Mouse (Mus musculus) liver, embryonic 15.5 days (tissue): ENCODE measurements at regions not wholly inside any gene's neighbourhood (a gene's known extent, or its start where the extent isn't known, plus 50 kb on each side); places are given as distances from the start of the nearest gene placed in this dataset.

Source experiments
- ATAC-seq: fragments of 200-750 bp; cut with Nextera tagmentation; 2 replicates; pipeline ENCODE4 v1.8.0; 2017; ENCODE audit warnings: moderate number of reproducible peaks, mild to moderate bottlenecking, moderate library complexity; ENCODE audit not compliant: insufficient read depth
- H3K27ac ChIP-seq: fragments of 300-500 bp; sonication (generic); replicated peaks from 2 replicates; pipeline ENCODE4 v1.5.1; 2015; ENCODE audit warnings: mild to moderate bottlenecking, inconsistent platforms
- H3K27me3 ChIP-seq: fragments of 300-500 bp; sonication (generic); 2 replicates; pipeline ENCODE4 v1.6.1; 2015; ENCODE audit warnings: mild to moderate bottlenecking, inconsistent platforms
- H3K36me3 ChIP-seq: fragments of 300-500 bp; sonication (generic); replicated peaks from 2 replicates; pipeline ENCODE4 v1.6.1; 2015; ENCODE audit warnings: moderate library complexity, mild to moderate bottlenecking, inconsistent platforms
- H3K4me1 ChIP-seq: fragments of 300-500 bp; sonication (generic); replicated peaks from 2 replicates; pipeline ENCODE4 v1.6.1; 2015; ENCODE audit warnings: inconsistent platforms
- H3K4me2 ChIP-seq: fragments of 300-500 bp; sonication (generic); 2 replicates; pipeline ENCODE4 v1.6.1; 2015; ENCODE audit warnings: moderate library complexity, mild to moderate bottlenecking, inconsistent platforms
- H3K4me3 ChIP-seq: fragments of 300-500 bp; sonication (generic); replicated peaks from 2 replicates; pipeline ENCODE4 v1.5.1; 2015; ENCODE audit warnings: mild to moderate bottlenecking, inconsistent platforms
- H3K9ac ChIP-seq: fragments of 300-500 bp; sonication (generic); 2 replicates; pipeline ENCODE4 v1.6.1; 2015; ENCODE audit warnings: moderate library complexity, mild to moderate bottlenecking, inconsistent platforms
- H3K9me3 ChIP-seq: fragments of 300-500 bp; sonication (generic); replicated peaks from 2 replicates; pipeline ENCODE4 v1.6.1; 2016; ENCODE audit warnings: inconsistent platforms
- WGBS: fragments of 180-500 bp; shearing (Covaris S2); methylation state at CpG from one replicate; pipeline ENCODE4 v1.1.7; 2015; ENCODE audit warnings: mixed read lengths; ENCODE audit not compliant: insufficient replicate concordance; 5-methylcytosine and 5-hydroxymethylcytosine counted together

DNA sequence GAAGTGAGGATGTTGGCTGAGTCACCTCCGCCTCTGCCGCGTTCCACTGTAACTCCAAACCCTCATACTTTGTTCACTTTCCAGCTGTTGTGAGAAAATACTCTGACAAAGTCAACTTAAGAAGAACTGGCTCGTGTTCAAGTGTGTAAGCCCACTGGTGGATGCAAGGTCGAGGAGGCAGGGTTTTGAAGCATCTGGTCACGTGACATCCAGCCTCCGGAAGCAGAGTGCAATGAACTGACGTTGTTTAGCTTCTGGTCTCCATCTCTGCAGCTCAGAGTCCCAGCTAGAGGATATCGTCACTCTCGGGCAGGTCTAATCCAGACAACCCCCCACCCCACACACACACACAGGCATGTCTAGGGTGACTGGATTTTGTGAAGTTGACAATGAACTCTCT, 140.1 kb downstream of the Kcnk1 start:
- Histone ChIP-seq H3K4me2 (no peak overlapping the region), H3K9me3 (no peaks in the 10 kb centered on the region), H3K4me3 (no peak overlapping the region), H3K4me1 (no peaks in the 10 kb centered on the region), H3K27ac (no peak overlapping the region), H3K9ac (no peak overlapping the region), H3K36me3 (no peaks in the 10 kb centered on the region), H3K27me3 (peaks cover 27% of the 10 kb centered on the region)
- ATAC-seq: no peak
- 59% methylated on average over 10 of the region's 10 CpGs for WGBS

DNA sequence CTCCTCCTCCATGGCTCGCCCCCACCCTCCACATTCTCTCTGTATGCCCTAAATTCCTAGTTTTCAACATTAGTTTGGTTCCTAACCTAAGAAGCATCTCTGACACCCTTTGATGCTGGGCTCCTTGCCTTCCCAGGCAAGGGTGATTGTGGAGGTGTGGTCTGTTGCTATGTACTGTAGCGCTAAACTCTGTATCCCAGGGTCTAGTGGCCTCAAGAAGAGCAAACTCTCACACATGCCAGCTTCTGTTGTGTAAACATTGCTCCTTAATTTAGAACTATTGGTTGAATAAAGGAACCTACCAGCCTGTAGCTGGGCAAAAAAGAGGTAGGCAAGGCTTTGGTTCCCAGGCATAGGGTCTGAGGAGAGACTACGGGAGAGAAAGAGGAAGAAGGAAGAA, 140.6 kb downstream of the Kcnk1 start:
- Histone ChIP-seq H3K9ac (no peak overlapping the region), H3K9me3 (no peaks in the 10 kb centered on the region), H3K4me3 (no peak overlapping the region), H3K27ac (no peak overlapping the region), H3K27me3 (peaks cover 29% of the 10 kb centered on the region), H3K4me2 (no peak overlapping the region), H3K4me1 (no peaks in the 10 kb centered on the region), H3K36me3 (no peaks in the 10 kb centered on the region)
- ATAC-seq: no peak
- WGBS: 50% methylated on average over 3 of the region's 3 CpGs

DNA sequence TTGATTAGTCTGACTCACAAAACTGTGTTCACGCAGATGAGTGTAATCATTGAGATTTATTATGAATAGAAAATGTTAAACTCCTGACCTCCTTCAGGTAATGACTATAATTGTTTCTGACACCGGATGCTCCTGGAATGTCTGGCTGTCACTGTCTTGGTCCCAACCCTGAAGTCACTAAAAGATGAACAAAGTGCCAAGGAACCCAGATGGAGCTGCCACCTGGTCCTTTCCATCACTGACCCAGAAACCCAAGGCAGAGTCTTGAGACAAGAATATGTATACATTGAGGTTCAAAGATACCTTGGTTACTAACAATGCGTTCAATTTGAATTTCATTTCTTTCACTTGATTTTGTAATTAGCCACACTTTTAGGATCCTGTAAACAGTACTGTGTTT, 142.0 kb downstream of the Kcnk1 start:
- Histone ChIP-seq H3K9me3 (no peaks in the 10 kb centered on the region), H3K27ac (no peak overlapping the region), H3K36me3 (no peaks in the 10 kb centered on the region), H3K9ac (no peak overlapping the region), H3K4me2 (no peak overlapping the region), H3K4me1 (no peaks in the 10 kb centered on the region), H3K27me3 (peaks cover 29% of the 10 kb centered on the region), H3K4me3 (no peak overlapping the region)
- WGBS: 70% methylated on average over 3 of the region's 3 CpGs
- no peak for ATAC-seq

DNA sequence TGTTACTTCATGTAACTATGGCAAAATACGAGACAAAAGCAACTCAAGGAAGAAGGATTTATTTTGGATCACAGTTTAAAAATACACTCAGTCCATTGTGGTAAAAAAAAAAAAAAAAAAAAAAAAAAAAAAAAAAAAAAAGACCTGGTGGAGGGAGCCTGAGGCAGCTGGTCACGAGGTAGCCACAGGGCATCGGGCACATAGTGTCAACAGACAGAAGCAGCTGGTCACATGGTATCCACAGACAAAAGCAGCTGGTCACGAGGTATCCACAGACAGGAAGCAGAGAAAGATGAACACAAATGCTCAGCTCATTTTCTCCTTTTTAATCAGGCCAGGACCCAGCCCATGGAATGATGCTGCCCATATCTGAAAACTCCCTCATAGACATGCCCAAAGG, 142.5 kb downstream of the Kcnk1 start:
- Histone ChIP-seq H3K9ac (no peak overlapping the region), H3K4me3 (no peak overlapping the region), H3K4me2 (no peak overlapping the region), H3K4me1 (no peaks in the 10 kb centered on the region), H3K9me3 (no peaks in the 10 kb centered on the region), H3K27me3 (peaks cover 29% of the 10 kb centered on the region), H3K27ac (no peak overlapping the region), H3K36me3 (no peaks in the 10 kb centered on the region)
- no peak for ATAC-seq
- WGBS: 45% methylated on average over 4 of the region's 4 CpGs

DNA sequence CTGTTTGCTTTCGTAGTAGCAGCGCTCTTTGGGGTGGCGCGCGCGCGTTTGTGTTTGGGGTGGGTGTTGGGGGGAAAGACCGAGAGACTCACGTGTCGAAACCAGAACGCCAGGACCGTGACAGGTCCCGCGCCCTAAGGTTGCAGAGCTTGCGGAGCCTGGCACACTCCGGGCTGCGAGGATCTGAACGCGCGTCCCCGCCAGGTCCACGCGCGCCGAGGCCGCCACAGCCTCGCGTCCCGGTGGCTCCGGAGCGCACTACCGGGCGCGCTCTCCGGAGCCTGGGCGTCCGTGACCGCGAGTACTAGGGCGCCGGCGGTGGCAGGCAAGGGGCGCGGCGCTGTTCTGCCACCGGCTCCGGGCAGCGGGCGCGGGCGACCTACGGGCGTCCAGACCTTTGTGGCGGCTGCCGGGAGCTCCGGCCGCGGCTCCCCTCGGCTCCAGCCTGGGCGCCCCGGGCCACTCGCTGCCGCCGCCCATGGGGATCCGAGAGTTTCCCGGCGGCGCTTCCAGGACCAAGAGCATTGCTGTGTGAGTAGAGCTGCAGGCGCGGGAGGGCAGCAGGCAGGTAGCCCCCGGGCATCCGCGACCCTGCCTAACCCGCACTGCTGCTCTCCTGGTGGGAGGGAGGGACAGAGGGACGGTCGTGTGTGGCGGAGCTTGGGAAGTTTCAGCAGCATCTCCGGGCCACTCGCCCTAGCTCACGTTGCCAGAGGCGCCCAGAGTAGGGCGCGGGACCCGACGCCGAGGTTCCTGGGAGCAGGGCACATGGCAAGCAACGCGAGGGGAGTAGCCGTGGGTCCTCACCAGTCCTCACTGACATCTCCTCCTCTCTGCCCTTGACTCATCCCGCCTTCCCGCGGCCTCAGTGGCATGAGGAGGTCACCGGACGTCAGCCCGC, 143.9 kb downstream of the Kcnk1 start:
- no peak for ATAC-seq
- Histone ChIP-seq H3K4me3 (peak overlapping the region; percentile 31), H3K4me2 (peak overlapping the region; percentile 54), H3K9me3 (no peaks in the 10 kb centered on the region), H3K36me3 (no peaks in the 10 kb centered on the region), H3K4me1 (no peaks in the 10 kb centered on the region), H3K27ac (no peak overlapping the region), H3K27me3 (peaks cover 29% of the 10 kb centered on the region), H3K9ac (no peak overlapping the region)
- WGBS: 2% methylated on average over 95 of the region's 95 CpGs

DNA sequence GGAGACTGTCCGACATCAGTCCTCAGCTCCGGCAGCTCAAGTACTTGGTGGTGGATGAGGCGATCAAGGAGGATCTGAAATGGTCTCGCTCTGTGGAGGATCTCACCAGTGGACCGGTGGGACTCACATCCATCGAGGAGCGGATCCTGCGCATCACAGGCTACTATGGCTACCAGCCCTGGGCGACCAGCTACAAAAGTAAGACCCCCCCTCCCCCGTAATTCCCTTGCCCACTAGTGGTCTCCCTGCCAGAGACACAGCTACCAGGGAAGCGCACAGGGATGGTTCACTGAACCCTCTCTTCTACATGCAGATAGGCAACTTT, 144.5 kb downstream of the Kcnk1 start:
- Histone ChIP-seq H3K27me3 (peaks cover 29% of the 10 kb centered on the region), H3K4me1 (no peaks in the 10 kb centered on the region), H3K27ac (no peak overlapping the region), H3K4me3 (no peak overlapping the region), H3K9ac (no peak overlapping the region), H3K4me2 (no peak overlapping the region), H3K9me3 (no peaks in the 10 kb centered on the region), H3K36me3 (no peaks in the 10 kb centered on the region)
- no peak for ATAC-seq
- WGBS: 18% methylated on average over 11 of the region's 11 CpGs

DNA sequence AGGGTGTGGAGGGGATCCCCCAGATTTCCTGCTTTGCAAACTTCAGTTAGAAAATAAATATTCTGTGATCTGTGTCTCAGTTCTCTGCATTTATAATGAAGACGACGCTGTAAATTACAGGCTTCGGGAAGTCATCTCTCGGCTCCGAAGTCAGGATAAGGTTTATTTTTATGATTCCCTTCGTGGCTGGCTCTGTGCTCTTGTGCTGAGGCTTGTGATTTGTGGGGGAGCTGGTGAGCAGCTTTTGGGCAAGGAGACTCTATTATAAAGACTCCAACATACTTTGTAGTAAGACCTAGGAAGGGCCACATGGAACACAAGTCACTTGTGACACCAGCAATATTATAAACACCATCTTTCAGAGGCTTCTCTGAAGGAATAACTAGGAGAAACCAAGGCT, 146.0 kb downstream of the Kcnk1 start:
- H3K27ac ChIP-seq: no peak overlapping the region
- no peak overlapping the region for H3K4me2 ChIP-seq
- ATAC-seq: no peak
- no peak overlapping the region for H3K4me3 ChIP-seq
- WGBS: 70% methylated on average over 6 of the region's 6 CpGs
- no peaks in the 10 kb centered on the region for H3K4me1 ChIP-seq
- H3K9ac ChIP-seq: no peak overlapping the region
- no peaks in the 10 kb centered on the region for H3K36me3 ChIP-seq
- H3K9me3 ChIP-seq: no peaks in the 10 kb centered on the region
- H3K27me3 ChIP-seq: peaks cover 29% of the 10 kb centered on the region

DNA sequence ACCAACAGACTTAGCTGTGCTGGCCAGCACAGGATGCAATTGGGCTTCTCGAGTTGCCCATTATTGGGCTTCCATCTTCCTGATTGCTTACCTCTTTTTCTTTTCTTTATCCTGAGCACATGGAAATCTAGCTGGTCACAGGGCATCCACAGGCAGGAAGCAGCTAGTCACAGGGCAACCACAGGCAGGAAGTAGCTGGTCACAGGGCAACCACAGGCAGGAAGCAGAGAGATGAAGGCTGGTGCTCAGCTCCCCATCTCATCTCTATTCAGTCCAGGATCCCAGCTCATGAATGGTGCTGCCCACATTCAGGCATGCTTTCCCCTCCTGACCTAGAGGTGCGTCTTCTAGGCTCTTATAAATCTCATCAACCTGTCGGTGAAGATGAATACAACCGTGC, 146.8 kb upstream of the Slc35f3 start:
- H3K4me3 ChIP-seq: no peak overlapping the region
- no peak overlapping the region for H3K27ac ChIP-seq
- H3K4me1 ChIP-seq: no peaks in the 10 kb centered on the region
- no peaks in the 10 kb centered on the region for H3K36me3 ChIP-seq
- no peaks in the 10 kb centered on the region for H3K9me3 ChIP-seq
- WGBS: 18% methylated on average over 4 of the region's 4 CpGs
- H3K27me3 ChIP-seq: no peaks in the 10 kb centered on the region; the same call in 1 of the 2 replicates
- H3K4me2 ChIP-seq: no peak overlapping the region
- no peak overlapping the region for H3K9ac ChIP-seq
- no peak for ATAC-seq

DNA sequence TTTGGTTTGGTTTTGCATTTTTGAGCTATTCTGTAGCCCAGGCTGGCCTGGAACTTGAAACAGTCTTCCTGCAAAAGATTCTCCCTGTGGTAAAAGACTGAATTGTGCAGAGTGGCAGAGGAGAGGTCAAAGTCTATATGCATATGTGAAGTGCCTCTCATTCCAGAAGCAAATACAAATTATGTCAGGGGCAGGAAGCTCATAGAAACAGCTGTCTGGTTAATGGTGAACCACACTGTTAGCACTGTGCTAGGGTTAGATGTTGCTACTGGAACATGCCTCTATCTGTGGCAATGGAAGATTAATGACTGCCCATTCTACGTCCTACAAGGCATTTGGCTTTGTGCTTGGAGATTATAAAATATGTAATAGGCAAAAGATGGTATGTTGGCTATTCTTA, 144.4 kb upstream of the Slc35f3 start:
- Histone ChIP-seq H3K9ac (no peak overlapping the region), H3K4me1 (no peaks in the 10 kb centered on the region), H3K27ac (no peak overlapping the region), H3K4me3 (no peak overlapping the region), H3K9me3 (no peaks in the 10 kb centered on the region), H3K4me2 (no peak overlapping the region), H3K36me3 (no peaks in the 10 kb centered on the region), H3K27me3 (no peaks in the 10 kb centered on the region; the same call in 1 of the 2 replicates)
- 28% methylated on average over 1 of the region's 1 CpGs for WGBS
- ATAC-seq: peak; percentile 54; the same call in 1 of the 2 replicates

DNA sequence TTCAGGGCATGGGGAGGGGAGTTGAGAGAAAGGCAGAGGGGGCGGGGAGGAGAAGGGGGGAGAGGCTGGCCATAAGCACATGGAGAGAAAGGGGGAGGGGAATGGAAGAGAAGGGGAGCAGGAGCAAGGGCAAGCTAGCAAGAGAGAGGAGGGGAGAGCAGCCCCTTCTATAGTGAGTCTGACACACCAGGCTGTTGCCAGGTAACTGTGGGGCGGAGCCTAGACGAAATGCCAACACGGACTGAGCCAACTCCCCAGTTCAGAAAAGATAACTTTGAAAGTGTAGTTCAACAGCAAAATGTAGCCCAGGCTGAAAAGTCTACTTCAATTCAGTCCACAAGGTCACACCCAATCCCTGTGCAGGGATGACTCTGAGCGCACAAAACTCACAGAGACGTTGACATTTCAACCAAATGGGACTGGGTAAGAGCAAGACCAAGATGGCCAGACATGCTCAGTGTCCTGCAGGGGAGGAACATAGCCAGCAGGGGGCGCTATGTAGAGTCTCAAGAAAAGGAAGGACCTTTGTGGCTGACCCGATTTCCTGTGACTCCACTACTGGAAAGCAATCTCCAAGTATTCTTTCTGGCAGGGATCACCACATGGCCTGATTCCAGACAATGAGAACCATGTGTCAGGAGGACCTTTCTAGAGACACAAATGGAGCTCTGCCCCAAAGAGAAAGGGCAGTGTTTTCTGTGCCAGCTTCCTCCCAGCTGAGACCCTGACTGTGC, 140.7 kb upstream of the Slc35f3 start:
- ATAC-seq: no peak
- Histone ChIP-seq H3K9ac (no peak overlapping the region), H3K4me1 (0 out of 2 replicates have a peak, but pooled peaks cover 4% of the 10 kb centered on the region), H3K27me3 (no peaks in the 10 kb centered on the region; the same call in 1 of the 2 replicates), H3K9me3 (no peaks in the 10 kb centered on the region), H3K4me3 (no peak overlapping the region), H3K36me3 (no peaks in the 10 kb centered on the region), H3K27ac (no peak overlapping the region), H3K4me2 (no peak overlapping the region)
- 52% methylated on average over 8 of the region's 8 CpGs for WGBS

DNA sequence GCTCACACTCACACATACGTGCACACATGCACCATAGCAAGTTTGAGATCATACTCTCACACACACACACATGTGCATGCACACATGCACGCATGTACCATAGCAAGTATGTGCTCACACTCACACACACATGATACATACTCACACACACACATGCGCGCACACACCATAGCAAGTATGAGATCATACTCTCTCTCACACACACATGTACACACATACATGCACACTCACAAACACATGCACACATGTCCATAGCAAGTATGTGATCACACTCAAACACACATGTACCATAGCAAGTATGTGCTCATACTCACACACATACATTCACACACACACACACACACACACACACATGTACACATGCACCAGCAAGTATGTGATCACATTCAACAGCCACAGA, 138.9 kb upstream of the Slc35f3 start:
- Histone ChIP-seq H3K4me1 (0 out of 2 replicates have a peak, but pooled peaks cover 4% of the 10 kb centered on the region), H3K27ac (no peak overlapping the region), H3K9me3 (no peaks in the 10 kb centered on the region), H3K4me3 (no peak overlapping the region), H3K36me3 (no peaks in the 10 kb centered on the region), H3K4me2 (no peak overlapping the region), H3K9ac (no peak overlapping the region), H3K27me3 (no peaks in the 10 kb centered on the region; the same call in 1 of the 2 replicates)
- no peak for ATAC-seq
- 79% methylated on average over 4 of the region's 4 CpGs for WGBS
